Mouse (Mus musculus): Measurements from ENCODE around the gene Tmem38a.

- TF ChIP-seq CTCF (IDR thresholded peaks at IDR 0.05 in 2 of 3, conservative IDR thresholded peaks at IDR 0.05 in 1 of 3; ENCODE audit: control insufficient read depth in 1 of 3, insufficient read depth in 1 of 3, low read depth in 2 of 3, low read length in 3 of 3, poor library complexity in 1 of 3, severe bottlenecking in 1 of 3) (no peak), USF1 (IDR thresholded peaks at IDR 0.05; ENCODE audit: low read depth, low read length) (no peak), MAFK (IDR thresholded peaks at IDR 0.05; ENCODE audit: borderline replicate concordance, low read depth, low read length) (no peak), POLR2A (IDR thresholded peaks at IDR 0.05; ENCODE audit: control insufficient read depth in 1 of 2, insufficient read depth in 1 of 2, low read depth in 1 of 2, low read length in 2 of 2, poor library complexity in 1 of 2) (no peak), USF2 (IDR thresholded peaks at IDR 0.05; ENCODE audit: borderline replicate concordance in 1 of 2, insufficient read depth in 1 of 2, low read depth in 1 of 2, low read length in 2 of 2) (no peak), EP300 (IDR thresholded peaks at IDR 0.05; ENCODE audit: low read depth in 1 of 2, low read length in 2 of 2) (no peak), UBTF (IDR thresholded peaks at IDR 0.05; ENCODE audit: borderline replicate concordance, insufficient read depth, low read depth, low read length) (no peak), MEF2A (IDR thresholded peaks at IDR 0.05; ENCODE audit: extremely low read depth, insufficient replicate concordance, low read depth, low read length, poor library complexity, severe bottlenecking) (no peak), MAX (IDR thresholded peaks at IDR 0.05; ENCODE audit: low read length) (no peak), TCF12 (IDR thresholded peaks at IDR 0.05; ENCODE audit: low read depth, low read length) (no peak), E2F4 (IDR thresholded peaks at IDR 0.05; ENCODE audit: borderline replicate concordance, low read depth, low read length) (no peak), KAT2A (conservative IDR thresholded peaks at IDR 0.05; ENCODE audit: low read depth, low read length) (no peak), ZNF384 (IDR thresholded peaks at IDR 0.05; ENCODE audit: low read depth, low read length) (no peak)
Observed at GRCm38 (mm10) chr8:72577266-72577665, 5.4 kb downstream of the Tmem38a start.

All from MEL (cell line).